In the genomic region with DNA sequence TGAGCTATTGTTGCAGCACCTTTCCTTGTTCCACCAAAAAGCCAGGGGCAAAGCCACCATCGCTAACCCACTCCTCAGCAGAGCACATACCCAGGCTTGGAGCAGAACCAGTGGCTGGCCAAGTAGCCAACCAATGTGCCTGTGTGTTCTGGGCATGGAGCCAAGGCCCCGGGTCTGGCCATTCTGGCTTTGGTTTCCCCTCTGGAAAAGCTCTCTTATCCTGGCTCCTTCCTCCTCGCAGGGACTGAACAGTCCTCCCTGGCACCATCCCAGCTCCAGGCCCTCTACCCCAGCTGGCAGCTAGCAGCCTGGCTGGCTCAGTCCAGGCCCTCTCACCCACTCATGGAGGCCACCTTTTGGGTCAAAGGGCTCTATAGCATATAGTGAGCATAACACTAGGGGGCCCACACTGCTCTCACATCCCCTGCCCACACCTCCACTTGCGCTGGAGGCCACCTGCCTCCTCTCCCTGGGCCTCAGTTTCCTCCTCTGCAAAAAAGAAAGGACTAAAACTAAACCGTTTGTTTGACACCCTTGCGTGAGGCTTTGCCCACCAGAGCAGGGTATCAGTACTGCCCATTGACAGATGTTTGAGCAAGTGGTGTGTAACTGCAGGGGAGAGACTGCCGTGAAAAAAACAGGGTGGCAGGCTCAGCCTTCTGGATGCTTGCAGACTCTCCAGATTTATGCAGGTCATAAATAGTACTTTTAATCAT, we compare ENCODE assay signal across 8 mouse cellular contexts. TPM values are rescaled to one million over a fixed set of nuclear protein-coding genes. Genes with fewer than 3 reads are reported as not detected.
DNase-seq lines count a peak whose midpoint lies in the region; ATAC-seq lines count a peak whose summit lies in the region.

No protein-coding gene starts in this region.

- no peaks in the 10 kb centered on the region for H3K27me3 ChIP-seq in stomach, embryonic 16.5 days (ENCODE audit: control insufficient read depth, insufficient read depth, low read length)

- H3K27ac ChIP-seq in macrophage, result peak overlapping the region; percentile 77
- H3K27ac ChIP-seq in stomach, embryonic 16.5 days (ENCODE audit: low read length), result peak overlapping the region; percentile 83

- H3K79me2 ChIP-seq in macrophage (ENCODE audit: inconsistent target), result peaks cover 82% of the 10 kb centered on the region

- peak overlapping the region; percentile 57 for H3K4me3 ChIP-seq in macrophage (ENCODE audit: inconsistent target)
- H3K4me3 ChIP-seq in stomach, embryonic 16.5 days (replicated peaks; ENCODE audit: low read length), result peak overlapping the region; percentile 56

- H3K4me2 ChIP-seq in stomach, embryonic 16.5 days (ENCODE audit: low read depth, low read length), result peak overlapping the region; percentile 86

- DNase-seq in adrenal gland, adult (ENCODE audit: inconsistent age in 2 of 2, low spot score in 1 of 2), result peak; percentile 84 to 93
- peak; percentile 97 for DNase-seq in cerebellum, postnatal 14 days
- DNase-seq in gastrocnemius, adult 8-10 months (ENCODE audit: low spot score in 2 of 2), result peak; percentile 55 to 75
- peak; percentile 35 for DNase-seq in induced T-regulatory cell, adult 2 months (ENCODE audit: low read depth)
- peak; percentile 89 to 90 for DNase-seq in left cerebral cortex, postnatal 10 days (ENCODE audit: extremely low spot score in 1 of 2, low spot score in 2 of 2)

- peak overlapping the region; percentile 68 for H3K9ac ChIP-seq in stomach, embryonic 16.5 days (ENCODE audit: low read length)

- peaks cover 58% of the 10 kb centered on the region for H3K4me1 ChIP-seq in stomach, embryonic 16.5 days (ENCODE audit: control insufficient read depth, insufficient read depth, low read length)

- peak; percentile 35 for ATAC-seq in stomach, embryonic 16.5 days (ENCODE audit: insufficient read depth, low FRiP score)
- ATAC-seq in megakaryocyte-erythroid progenitor cell, adult 5-6 weeks (replicated peaks; ENCODE audit: low FRiP score, low TSS enrichment, poor library complexity, severe bottlenecking), result no peak

- H3K9me3 ChIP-seq in stomach, embryonic 16.5 days (replicated peaks; ENCODE audit: control insufficient read depth, low read length), result no peaks in the 10 kb centered on the region

- H3K36me3 ChIP-seq in macrophage (ENCODE audit: inconsistent target), result peaks cover 17% of the 10 kb centered on the region; the same call in 1 of the 2 replicates
- H3K36me3 ChIP-seq in stomach, embryonic 16.5 days (ENCODE audit: control insufficient read depth, insufficient read depth, low read length), result peaks cover 9% of the 10 kb centered on the region; the same call in 1 of the 2 replicates

- intact Hi-C loops in left cerebral cortex, postnatal 10 days (cut with DNase I), result no loop called here

- 44% methylated on average over 7 of the region's 7 CpGs for WGBS in macrophage (ENCODE audit: missing documents)
- WGBS in stomach, embryonic 16.5 days, result 26% methylated on average over 7 of the region's 7 CpGs

RNA-seq across cellular contexts. Expression of gene Srebf1, which starts 13.0 kb away (rescaled TPM):
- 10 to 100 TPM; 35.4 to 57.5 (median 43.5) TPM for total RNA-seq in gastrocnemius, adult 8-10 months (2022)
- total RNA-seq in left cerebral cortex, postnatal 10 days (2021), result 10 to 100 TPM; 41.5 to 43.0 TPM
- 100 to 1,000 TPM in 21 of 26 experiments, 10 to 100 TPM in 5; 69.1 to 243 (median 131) TPM for total RNA-seq in macrophage (2018; cell fraction: chromatin; rRNA removed)
- total RNA-seq in macrophage (2018; cell fraction: cytosol; rRNA removed), result 10 to 100 TPM; 21.8 to 70.5 (median 39.4) TPM
- 100 to 1,000 TPM in 4 of 26 experiments, 10 to 100 TPM in 22; 55.7 to 126 (median 79.4) TPM for total RNA-seq in macrophage (2018; cell fraction: nucleus; rRNA removed)
- polyA plus RNA-seq in macrophage (2018), result 15.2 to 30.9 TPM (median 30.6 TPM) in 3 replicates
- 63.4 and 69.8 TPM in 2 replicates for polyA plus RNA-seq in stomach, embryonic 16.5 days (2015; fragmentation: Nextera tagmentation; extraction: Ambion mirVana)
- total RNA-seq in megakaryocyte-erythroid progenitor cell, adult 5-6 weeks (2014; fragmentation: Nextera tagmentation), result 73.1 and 92.3 TPM in 2 replicates
- 32.3 and 80.9 TPM in 2 replicates for total RNA-seq in megakaryocyte-erythroid progenitor cell, adult 5-6 weeks (2017)

Comparison
In these comparisons a context has a peak if more than half of its experiments do, and no peak if none do; other contexts are left out.
1. DNase-seq: peak in every context shown above with its lines; median percentile 97 in cerebellum, postnatal 14 days; 90 in left cerebral cortex, postnatal 10 days; 88 in adrenal gland, adult; 65 in gastrocnemius, adult 8-10 months; 35 in induced T-regulatory cell, adult 2 months.